Mouse (Mus musculus): Measurements from ENCODE around the gene Iqcf5. TPM values are rescaled to one million over a fixed set of nuclear protein-coding genes. Genes with fewer than 3 reads are reported as not detected.

Iqcf5 gene
- total and polyA plus RNA-seq, 2 experiments from 2014 or later: not detected

- Histone ChIP-seq H3K4me1 (ENCODE audit: insufficient read depth, low read length) (no peaks in the 10 kb centered on the region), H3K9me3 (ENCODE audit: low read length) (no peaks in the 10 kb centered on the region), H3K36me3 (ENCODE audit: insufficient read depth, low read length) (no peaks in the 10 kb centered on the region), H3K27ac (ENCODE audit: low read depth, low read length) (no peak overlapping the region), H3K9ac (replicated peaks; ENCODE audit: low read length, poor library complexity, severe bottlenecking) (no peak overlapping the region), H3K4me2 (ENCODE audit: low read depth, low read length, poor library complexity, severe bottlenecking) (no peak overlapping the region), H3K27me3 (ENCODE audit: insufficient read depth, low read length) (no peaks in the 10 kb centered on the region), H3K4me3 (ENCODE audit: low read depth, low read length) (no peak overlapping the region)
- WGBS: 76% methylated on average over 6 of the region's 6 CpGs
- DNase-seq (ENCODE audit: low spot score): no peak
- TF ChIP-seq CTCF (IDR thresholded peaks at IDR 0.05): no peak
- ATAC-seq (ENCODE audit: low FRiP score): no peak
Observed at GRCm38 (mm10) chr9:106504246-106504645, 10.1 kb upstream of the Iqcf5 start.

GRCm38 (mm10) chr9:106509356-106509755, 5.0 kb upstream of the Iqcf5 start:
- Histone ChIP-seq H3K36me3 (ENCODE audit: insufficient read depth, low read length) (no peaks in the 10 kb centered on the region), H3K9ac (replicated peaks; ENCODE audit: low read length, poor library complexity, severe bottlenecking) (no peak overlapping the region), H3K9me3 (ENCODE audit: low read length) (no peaks in the 10 kb centered on the region), H3K4me2 (ENCODE audit: low read depth, low read length, poor library complexity, severe bottlenecking) (no peak overlapping the region), H3K4me1 (ENCODE audit: insufficient read depth, low read length) (no peaks in the 10 kb centered on the region), H3K4me3 (ENCODE audit: low read depth, low read length) (no peak overlapping the region), H3K27me3 (ENCODE audit: insufficient read depth, low read length) (no peaks in the 10 kb centered on the region), H3K27ac (ENCODE audit: low read depth, low read length) (no peak overlapping the region)
- DNase-seq (ENCODE audit: low spot score) (no peak), ATAC-seq (ENCODE audit: low FRiP score) (no peak)
- TF ChIP-seq CTCF (IDR thresholded peaks at IDR 0.05): no peak
- WGBS: 94% methylated on average over 10 of the region's 10 CpGs

- WGBS: 69% methylated on average over 13 of the region's 13 CpGs
Observed at GRCm38 (mm10) chr9:106512729-106513450, 1.5 kb upstream of the Iqcf5 start.

GRCm38 (mm10) chr9:106513566-106513965, 807 bp upstream of the Iqcf5 start:
- Histone ChIP-seq H3K4me2 (ENCODE audit: low read depth, low read length, poor library complexity, severe bottlenecking) (no peak overlapping the region), H3K4me3 (ENCODE audit: low read depth, low read length) (no peak overlapping the region), H3K9me3 (ENCODE audit: low read length) (no peaks in the 10 kb centered on the region), H3K27me3 (ENCODE audit: insufficient read depth, low read length) (no peaks in the 10 kb centered on the region), H3K27ac (ENCODE audit: low read depth, low read length) (no peak overlapping the region), H3K4me1 (ENCODE audit: insufficient read depth, low read length) (no peaks in the 10 kb centered on the region), H3K36me3 (ENCODE audit: insufficient read depth, low read length) (no peaks in the 10 kb centered on the region), H3K9ac (replicated peaks; ENCODE audit: low read length, poor library complexity, severe bottlenecking) (no peak overlapping the region)
- 84% methylated on average over 6 of the region's 6 CpGs for WGBS
- no peak for ATAC-seq (ENCODE audit: low FRiP score)
- no peak for TF ChIP-seq CTCF (IDR thresholded peaks at IDR 0.05)
- no peak for DNase-seq (ENCODE audit: low spot score)

More at GRCm38 (mm10) chr9:106512729-106513450, 1.5 kb upstream of the Iqcf5 start:
- no peak overlapping the region for H3K4me3 ChIP-seq (ENCODE audit: low read depth, low read length)
- peak; percentile 8 for DNase-seq (ENCODE audit: low spot score)
- no peak for ATAC-seq (ENCODE audit: low FRiP score)
- H3K27me3 ChIP-seq (ENCODE audit: insufficient read depth, low read length): no peaks in the 10 kb centered on the region
- H3K27ac ChIP-seq (ENCODE audit: low read depth, low read length): no peak overlapping the region
- H3K4me2 ChIP-seq (ENCODE audit: low read depth, low read length, poor library complexity, severe bottlenecking): no peak overlapping the region
- no peaks in the 10 kb centered on the region for H3K9me3 ChIP-seq (ENCODE audit: low read length)
- H3K4me1 ChIP-seq (ENCODE audit: insufficient read depth, low read length): no peaks in the 10 kb centered on the region
- no peak overlapping the region for H3K9ac ChIP-seq (replicated peaks; ENCODE audit: low read length, poor library complexity, severe bottlenecking)
- no peak for TF ChIP-seq CTCF (IDR thresholded peaks at IDR 0.05)
- no peaks in the 10 kb centered on the region for H3K36me3 ChIP-seq (ENCODE audit: insufficient read depth, low read length)

- Histone ChIP-seq H3K4me3 (ENCODE audit: low read depth, low read length) (no peak overlapping the region), H3K9ac (replicated peaks; ENCODE audit: low read length, poor library complexity, severe bottlenecking) (no peak overlapping the region), H3K27ac (ENCODE audit: low read depth, low read length) (no peak overlapping the region), H3K4me2 (ENCODE audit: low read depth, low read length, poor library complexity, severe bottlenecking) (no peak overlapping the region), H3K27me3 (ENCODE audit: insufficient read depth, low read length) (no peaks in the 10 kb centered on the region), H3K9me3 (ENCODE audit: low read length) (no peaks in the 10 kb centered on the region), H3K36me3 (ENCODE audit: insufficient read depth, low read length) (no peaks in the 10 kb centered on the region), H3K4me1 (ENCODE audit: insufficient read depth, low read length) (no peaks in the 10 kb centered on the region)
- DNase-seq (ENCODE audit: low spot score): no peak
- TF ChIP-seq CTCF (IDR thresholded peaks at IDR 0.05): no peak
- 77% methylated on average over 2 of the region's 2 CpGs for WGBS
- no peak for ATAC-seq (ENCODE audit: low FRiP score)
Observed at GRCm38 (mm10) chr9:106519433-106519832, 5.1 kb downstream of the Iqcf5 start.

- Histone ChIP-seq H3K27me3 (ENCODE audit: insufficient read depth, low read length) (no peaks in the 10 kb centered on the region), H3K9ac (replicated peaks; ENCODE audit: low read length, poor library complexity, severe bottlenecking) (no peak overlapping the region), H3K9me3 (ENCODE audit: low read length) (no peaks in the 10 kb centered on the region), H3K36me3 (ENCODE audit: insufficient read depth, low read length) (no peaks in the 10 kb centered on the region), H3K27ac (ENCODE audit: low read depth, low read length) (no peak overlapping the region), H3K4me3 (ENCODE audit: low read depth, low read length) (no peak overlapping the region), H3K4me2 (ENCODE audit: low read depth, low read length, poor library complexity, severe bottlenecking) (no peak overlapping the region), H3K4me1 (ENCODE audit: insufficient read depth, low read length) (no peaks in the 10 kb centered on the region)
- no peak for ATAC-seq (ENCODE audit: low FRiP score)
- 83% methylated on average over 8 of the region's 8 CpGs for WGBS
- DNase-seq (ENCODE audit: low spot score): no peak
- no peak for TF ChIP-seq CTCF (IDR thresholded peaks at IDR 0.05)
Observed at GRCm38 (mm10) chr9:106519909-106520308, 5.5 kb downstream of the Iqcf5 start.
